Mouse (Mus musculus) E14TG2a.4 (cell line): ENCODE results near the gene Ssbp2.

Experiments
- H3K27me3 ChIP-seq: 2 replicates; pipeline ENCODE4 v1.6.1; 2014; ENCODE audit warnings: low read length, control low read depth; ENCODE audit not compliant: insufficient read depth
- H3K36me3 ChIP-seq: 2 replicates; pipeline ENCODE4 v1.6.1; 2014; ENCODE audit warnings: low read length, control low read depth; ENCODE audit not compliant: insufficient read depth
- H3K4me1 ChIP-seq: replicated peaks from 2 replicates; pipeline ENCODE4 v1.6.1; 2014; ENCODE audit warnings: low read depth, low read length, control low read depth
- H3K4me3 ChIP-seq: replicated peaks from 2 replicates; pipeline ENCODE4 v1.5.1; 2014; ENCODE audit warnings: mild to moderate bottlenecking, low read length
- H3K9me3 ChIP-seq: 2 replicates; pipeline ENCODE4 v1.6.1; 2014; ENCODE audit warnings: low read length, control low read depth
- CTCF ChIP-seq: conservative IDR thresholded peaks from 2 replicates; pipeline ENCODE4 v1.5.1; 2014; ENCODE audit warnings: low read length
- NANOG ChIP-seq: IDR thresholded peaks from 2 replicates; pipeline ENCODE4 v1.6.1; 2014; ENCODE audit warnings: borderline replicate concordance, low read length, mixed read lengths
- POU5F1 ChIP-seq: IDR thresholded peaks from 2 replicates; pipeline ENCODE4 v1.6.1; 2014; ENCODE audit warnings: low read length, borderline replicate concordance

Gene Ssbp2

GRCm38 (mm10) chr13:91723736-91724119 is 263.6 kb downstream of the Ssbp2 start:
- Histone ChIP-seq H3K36me3 (no peaks in the 10 kb centered on the region), H3K4me3 (0 out of 2 replicates have a peak overlapping the region, but pooled peaks have one; percentile 26), H3K4me1 (0 out of 2 replicates have a peak, but pooled peaks cover 6% of the 10 kb centered on the region), H3K9me3 (no peaks in the 10 kb centered on the region), H3K27me3 (0 out of 2 replicates have a peak, but pooled peaks cover 5% of the 10 kb centered on the region)
- no peak for TF ChIP-seq POU5F1
- TF ChIP-seq CTCF, result no peak
- TF ChIP-seq NANOG, result no peak

- Histone ChIP-seq H3K9me3 (no peaks in the 10 kb centered on the region), H3K4me1 (0 out of 2 replicates have a peak, but pooled peaks cover 6% of the 10 kb centered on the region), H3K4me3 (no peak overlapping the region), H3K27me3 (0 out of 2 replicates have a peak, but pooled peaks cover 5% of the 10 kb centered on the region), H3K36me3 (no peaks in the 10 kb centered on the region)
- TF ChIP-seq CTCF (no peak), NANOG (no peak), POU5F1 (no peak)
These were observed 264.1 kb downstream of the Ssbp2 start for GRCm38 (mm10) chr13:91724211-91724610.

GRCm38 (mm10) chr13:91725130-91725529 is 265.0 kb downstream of the Ssbp2 start:
- no peak overlapping the region for H3K4me3 ChIP-seq
- no peaks in the 10 kb centered on the region for H3K9me3 ChIP-seq
- 0 out of 2 replicates have a peak, but pooled peaks cover 6% of the 10 kb centered on the region for H3K4me1 ChIP-seq
- H3K27me3 ChIP-seq, result 0 out of 2 replicates have a peak, but pooled peaks cover 5% of the 10 kb centered on the region
- H3K36me3 ChIP-seq, result no peaks in the 10 kb centered on the region
- TF ChIP-seq NANOG, result no peak
- TF ChIP-seq POU5F1, result no peak
- TF ChIP-seq CTCF, result no peak

GRCm38 (mm10) chr13:91727899-91728298 is 267.8 kb downstream of the Ssbp2 start:
- no peak for TF ChIP-seq POU5F1

GRCm38 (mm10) chr13:91737191-91737590 is 277.1 kb downstream of the Ssbp2 start:
- peaks cover 7% of the 10 kb centered on the region; the same call in 1 of the 2 replicates for H3K4me1 ChIP-seq
- H3K4me3 ChIP-seq, result no peak overlapping the region
- no peak for TF ChIP-seq NANOG
- no peak for TF ChIP-seq POU5F1
- no peak for TF ChIP-seq CTCF
- H3K36me3 ChIP-seq, result no peaks in the 10 kb centered on the region
- peaks cover 21% of the 10 kb centered on the region for H3K27me3 ChIP-seq
- H3K9me3 ChIP-seq, result no peaks in the 10 kb centered on the region

More at GRCm38 (mm10) chr13:91727899-91728298, 267.8 kb downstream of the Ssbp2 start:
- Histone ChIP-seq H3K9me3 (no peaks in the 10 kb centered on the region), H3K27me3 (0 out of 2 replicates have a peak, but pooled peaks cover 5% of the 10 kb centered on the region), H3K36me3 (no peaks in the 10 kb centered on the region), H3K4me1 (0 out of 2 replicates have a peak, but pooled peaks cover 6% of the 10 kb centered on the region), H3K4me3 (no peak overlapping the region)

GRCm38 (mm10) chr13:91740851-91741250 is 280.8 kb downstream of the Ssbp2 start:
- Histone ChIP-seq H3K36me3 (no peaks in the 10 kb centered on the region), H3K9me3 (no peaks in the 10 kb centered on the region), H3K27me3 (peaks cover 28% of the 10 kb centered on the region), H3K4me1 (peaks cover 7% of the 10 kb centered on the region; the same call in 1 of the 2 replicates), H3K4me3 (peak overlapping the region; percentile 75)
- TF ChIP-seq NANOG (no peak), POU5F1 (no peak), CTCF (no peak)

GRCm38 (mm10) chr13:91741280-91742047 is 281.4 kb downstream of the Ssbp2 start, which contains the start of gene Acot12:
TSS of gene Acot12 (plus strand) at chr13:91741512.
- Histone ChIP-seq H3K4me1 (peaks cover 7% of the 10 kb centered on the region; the same call in 1 of the 2 replicates), H3K36me3 (no peaks in the 10 kb centered on the region), H3K9me3 (no peaks in the 10 kb centered on the region), H3K4me3 (peak within 1 kb of the TSS; percentile 75), H3K27me3 (peaks cover 28% of the 10 kb centered on the region)
- no peak for TF ChIP-seq NANOG
- no peak for TF ChIP-seq POU5F1
- no peak for TF ChIP-seq CTCF

- TF ChIP-seq NANOG (no peak), CTCF (no peak), POU5F1 (no peak)
These were observed 283.1 kb downstream of the Ssbp2 start for GRCm38 (mm10) chr13:91743180-91743579.

More at GRCm38 (mm10) chr13:91743180-91743579, 283.1 kb downstream of the Ssbp2 start:
- H3K27me3 ChIP-seq, result peaks cover 28% of the 10 kb centered on the region
- no peaks in the 10 kb centered on the region for H3K9me3 ChIP-seq
- H3K4me3 ChIP-seq, result no peak overlapping the region
- no peaks in the 10 kb centered on the region for H3K36me3 ChIP-seq
- peaks cover 7% of the 10 kb centered on the region; the same call in 1 of the 2 replicates for H3K4me1 ChIP-seq
